Mouse (Mus musculus) liver (tissue): ENCODE results near the gene Plekha7.
"Not testable (repeated sequence)": the region's sequence is repeated elsewhere in the genome, so short reads cannot be mapped to it uniquely, and the experiment has no call there.

Experiments used
- DNase-seq: peaks from one replicate; pipeline ENCODE4 v3.0.0-alpha.2; 2020; ENCODE audit warnings: mixed read lengths

The Plekha7 gene

DNA sequence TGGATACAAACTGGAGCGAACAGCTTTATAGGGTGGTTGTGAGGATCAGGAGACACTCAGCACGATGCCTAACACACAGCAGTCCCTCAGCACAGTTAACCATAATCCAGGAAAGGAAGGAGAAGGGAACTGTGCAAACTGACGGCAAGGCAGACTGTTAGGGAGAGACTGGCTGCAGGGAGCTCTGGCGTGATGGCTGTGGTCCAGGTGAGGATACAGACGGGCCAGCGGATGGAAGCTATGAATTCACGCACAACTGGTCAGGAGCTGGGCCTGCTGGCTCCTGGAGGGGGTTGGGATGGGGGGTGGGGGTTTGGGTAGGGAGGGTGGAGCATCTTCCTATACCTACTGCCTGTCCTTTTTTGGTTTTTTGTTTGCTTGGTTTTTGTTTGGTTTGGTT lies 182.5 kb downstream of the Plekha7 start:
- no peak for DNase-seq

- no peak for DNase-seq
Observed at GRCm38 (mm10) chr7:116124057-116124456, 184.1 kb downstream of the Plekha7 start.

DNA sequence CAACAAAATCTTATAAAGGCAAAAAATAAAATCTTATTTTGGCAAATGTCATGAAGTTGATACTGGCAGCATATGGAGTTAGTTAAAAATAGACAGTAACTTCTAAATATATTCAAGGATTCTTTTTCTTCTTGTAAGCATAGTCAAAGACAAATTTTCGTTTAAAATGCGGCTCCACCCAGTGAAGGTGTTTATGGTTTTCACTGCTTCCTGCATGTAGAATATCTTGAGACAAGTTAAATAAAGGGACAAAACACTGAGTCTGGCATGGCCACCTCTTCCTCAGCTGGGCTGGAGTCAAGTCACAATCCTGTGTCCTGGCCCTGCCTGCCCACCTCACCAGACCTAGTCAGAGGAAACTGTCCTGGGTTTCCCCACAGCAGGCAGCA lies 184.6 kb downstream of the Plekha7 start:
- DNase-seq, result no peak

DNA sequence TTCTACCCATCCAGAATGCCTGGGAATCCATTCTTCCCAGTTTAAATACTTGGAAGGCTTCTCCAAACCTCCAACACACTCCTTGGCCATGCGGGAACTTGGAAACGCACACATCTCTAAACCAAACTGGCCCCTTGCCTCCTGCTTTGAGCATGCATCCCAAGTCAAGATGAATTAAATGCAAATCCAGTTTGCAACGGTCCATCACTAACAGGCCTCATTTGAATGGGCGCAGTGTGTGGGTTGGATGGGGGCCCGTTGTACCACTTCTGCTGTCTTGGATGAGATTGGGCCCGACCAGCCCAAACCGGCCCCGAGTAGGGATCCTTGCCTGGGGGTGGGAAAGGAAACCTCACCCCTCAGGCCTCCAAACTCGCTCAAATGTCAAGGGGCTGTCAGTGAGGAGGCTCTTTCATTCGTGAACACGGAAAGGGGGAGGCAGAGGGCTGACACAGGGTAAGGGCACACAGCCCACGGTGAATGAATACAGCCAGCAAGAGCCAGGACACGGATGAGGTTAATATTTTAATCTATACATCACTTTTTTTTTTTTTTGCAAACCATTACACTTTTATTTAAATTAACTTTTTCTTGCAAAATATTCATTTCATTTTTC lies 185.1 kb downstream of the Plekha7 start:
- no peak for DNase-seq

DNA sequence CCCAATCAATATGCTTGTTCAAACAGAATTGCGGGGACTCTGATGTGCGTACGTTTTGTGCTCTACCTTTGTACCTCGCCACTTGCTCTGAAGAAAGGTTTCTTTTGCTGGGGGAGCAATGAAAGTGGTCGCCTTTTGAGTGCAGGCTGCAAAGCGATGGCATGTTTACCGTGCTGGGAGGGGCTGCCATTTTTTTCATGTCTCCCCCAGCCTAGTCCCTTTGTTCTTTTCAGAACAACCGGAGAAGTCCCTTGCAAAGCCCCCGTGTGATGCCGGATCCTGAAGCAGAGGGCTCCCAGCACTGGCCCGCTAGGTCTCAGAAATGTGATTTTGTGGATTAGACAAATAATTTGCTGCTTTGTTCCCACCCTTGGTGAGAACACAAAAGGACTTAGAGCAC lies 187.0 kb downstream of the Plekha7 start:
- DNase-seq, result no peak

GRCm38 (mm10) chr7:116120737-116121136 lies 187.4 kb downstream of the Plekha7 start:
- no peak for DNase-seq

- DNase-seq, result no peak
Observed at GRCm38 (mm10) chr7:116119306-116119857, 188.8 kb downstream of the Plekha7 start.

DNA sequence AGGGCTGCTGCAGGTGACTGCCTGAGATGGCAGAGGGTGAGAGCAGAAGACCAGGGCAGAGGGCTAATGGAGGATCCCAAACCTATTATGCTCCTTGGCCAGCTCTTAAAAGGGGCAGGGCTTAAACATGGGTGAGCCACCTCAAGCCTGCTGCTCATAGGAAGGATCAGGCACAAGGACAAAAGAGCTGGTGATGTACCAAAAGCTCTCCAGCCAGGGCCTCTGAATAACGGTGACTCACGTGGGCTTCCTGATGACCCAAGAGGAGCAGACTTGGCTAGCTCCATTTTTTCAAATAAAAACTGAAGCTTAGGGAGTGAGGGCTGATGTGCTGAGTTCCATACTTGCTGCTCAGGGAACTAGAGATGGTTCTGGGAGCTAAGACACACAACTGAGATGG lies 192.2 kb downstream of the Plekha7 start:
- no peak for DNase-seq

GRCm38 (mm10) chr7:116115216-116115930 lies 192.8 kb downstream of the Plekha7 start:
- DNase-seq, result no peak

- DNase-seq, result no peak
Observed at GRCm38 (mm10) chr7:116111546-116111945, 196.6 kb downstream of the Plekha7 start.

GRCm38 (mm10) chr7:116110661-116111060 lies 197.5 kb downstream of the Plekha7 start:
- DNase-seq, result no peak

DNA sequence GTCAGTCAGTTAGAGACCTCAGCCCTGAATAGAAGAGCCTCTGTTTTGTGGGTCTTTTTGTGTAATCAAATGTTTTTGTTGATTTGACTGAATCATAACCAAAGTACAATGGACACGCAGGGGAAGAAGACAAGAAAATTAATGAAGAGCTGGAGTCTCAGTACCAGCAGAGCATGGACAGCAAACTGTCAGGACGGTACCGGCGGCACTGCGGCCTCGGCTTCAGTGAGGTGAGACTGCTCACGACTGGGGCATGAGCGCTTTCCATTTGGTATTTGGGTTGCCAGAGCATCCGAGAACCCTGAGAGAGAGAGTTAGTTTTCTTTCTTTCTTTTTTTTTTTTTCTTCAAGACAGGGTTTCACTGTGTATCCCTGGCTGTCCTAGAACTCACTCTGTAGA lies 205.1 kb downstream of the Plekha7 start:
- no peak for DNase-seq

- DNase-seq, result no peak
Observed at GRCm38 (mm10) chr7:116099952-116100528, 208.1 kb downstream of the Plekha7 start.

DNA sequence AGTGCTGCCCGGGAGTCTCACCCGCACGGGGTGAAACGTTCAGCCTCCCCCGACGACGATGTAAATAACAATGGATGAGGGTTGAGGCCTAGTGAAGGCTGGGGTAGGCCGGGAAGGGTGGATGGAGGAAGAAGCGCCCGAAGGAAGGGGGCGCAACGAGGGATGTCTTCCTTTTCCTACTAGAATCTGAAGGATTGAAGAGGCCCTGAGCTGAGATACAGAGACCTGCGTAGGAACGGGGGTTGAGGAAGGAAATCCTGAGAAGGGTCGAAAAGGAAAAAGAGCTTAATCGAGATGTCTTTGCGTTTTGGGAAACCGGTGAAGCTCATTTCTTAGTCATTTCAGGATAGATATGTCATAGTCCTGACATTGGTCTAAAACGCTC lies 214.7 kb downstream of the Plekha7 start:
- no peak for DNase-seq

GRCm38 (mm10) chr7:116092710-116093465 lies 215.3 kb downstream of the Plekha7 start:
- peak; percentile 93 for DNase-seq

- DNase-seq, result not testable (repeated sequence)
Observed at GRCm38 (mm10) chr7:116084366-116084765, 223.8 kb downstream of the Plekha7 start, which contains the start of gene Gm4353. Gene Gm4353, minus strand, starts transcription at chr7:116084635.
